In the genomic region with DNA sequence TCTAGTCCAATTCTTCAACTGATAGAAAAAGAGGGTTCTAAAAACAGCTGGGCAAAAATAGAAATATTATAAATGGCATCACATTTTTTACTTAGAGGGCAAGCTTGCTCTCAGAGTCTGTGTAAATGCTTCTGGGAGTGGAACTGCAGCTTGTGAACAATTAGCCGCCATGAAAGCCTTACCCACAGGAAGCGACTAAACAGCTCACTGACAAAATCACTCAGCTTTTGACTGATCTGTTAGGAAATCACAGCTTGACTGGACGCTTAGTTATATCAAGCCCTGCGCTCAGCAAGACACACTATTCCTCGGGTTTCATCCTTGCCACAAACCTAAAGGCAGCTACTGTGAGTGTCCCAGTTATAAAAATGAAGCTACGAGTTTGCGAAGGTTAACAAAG, we compare ENCODE assay signal across 24 mouse cellular contexts. TPM values are rescaled to one million over a fixed set of nuclear protein-coding genes. Genes with fewer than 3 reads are reported as not detected.
DNase-seq lines count a peak whose midpoint lies in the region; ATAC-seq lines count a peak whose summit lies in the region.
"Had no signal": no experiment of that assay in that cellular context is flagged by ENCODE, and none has a peak within 500 bp of the region (broad histone marks: within the 10 kb centered on the region; RNA-seq: fewer than 3 reads in every experiment).

No protein-coding gene starts in this region.

- H3K4me1 ChIP-seq in heart, embryonic 15.5 days (replicated peaks) = peaks cover 5% of the 10 kb centered on the region
- H3K4me1 ChIP-seq in midbrain, embryonic 13.5 days (replicated peaks) = peaks cover 8% of the 10 kb centered on the region
- H3K4me1 ChIP-seq in midbrain, embryonic 10.5 days = peaks cover 3% of the 10 kb centered on the region; the same call in 1 of the 2 replicates
- peaks cover 3% of the 10 kb centered on the region; the same call in 1 of the 2 replicates for H3K4me1 ChIP-seq in midbrain, embryonic 15.5 days
- H3K4me1 ChIP-seq: midbrain, embryonic 12.5 days had no signal

- H3K27ac ChIP-seq in heart, embryonic 15.5 days = 0 out of 2 replicates have a peak overlapping the region, but pooled peaks have one; percentile 26
- peak overlapping the region; percentile 53; the same call in 1 of the 2 replicates for H3K27ac ChIP-seq in midbrain, embryonic 13.5 days
- H3K27ac ChIP-seq in midbrain, embryonic 10.5 days (replicated peaks) = no peak overlapping the region
- H3K27ac ChIP-seq in midbrain, embryonic 15.5 days = peak overlapping the region; percentile 55; the same call in 1 of the 2 replicates
- H3K27ac ChIP-seq: heart, embryonic 13.5 days; kidney, embryonic 15.5 days; midbrain, embryonic 12.5 days had no signal

- peak; percentile 21 for DNase-seq in embryo, embryonic 10.5 days (ENCODE audit: low spot score)
- no peak for DNase-seq in embryo, embryonic 9.5 days (ENCODE audit: extremely low spot score)
- DNase-seq in heart, postnatal 25 days (ENCODE audit: low spot score) = no peak
- no peak for DNase-seq in midbrain, embryonic 10.5 days (ENCODE audit: low spot score)
- DNase-seq in adrenal gland, postnatal 14 days = no peak
- DNase-seq: adrenal gland, adult 2 months; cerebellum, adult 11-12 months; left cerebral cortex, postnatal 4 days; lung, adult 18-20 months; lung, postnatal 4 days; thymus, postnatal 4 days had no signal

- H3K9me3 ChIP-seq in heart, embryonic 15.5 days (replicated peaks) = no peaks in the 10 kb centered on the region
- H3K9me3 ChIP-seq in midbrain, embryonic 13.5 days = no peaks in the 10 kb centered on the region
- no peaks in the 10 kb centered on the region for H3K9me3 ChIP-seq in midbrain, embryonic 10.5 days (replicated peaks)
- no peaks in the 10 kb centered on the region for H3K9me3 ChIP-seq in midbrain, embryonic 15.5 days
- H3K9me3 ChIP-seq: G1E; heart, embryonic 13.5 days; kidney, embryonic 15.5 days; midbrain, embryonic 12.5 days had no signal

- no peak overlapping the region for H3K4me2 ChIP-seq in heart, embryonic 15.5 days
- no peak overlapping the region for H3K4me2 ChIP-seq in midbrain, embryonic 13.5 days (replicated peaks)
- H3K4me2 ChIP-seq in midbrain, embryonic 15.5 days = no peak overlapping the region
- H3K4me2 ChIP-seq: heart, embryonic 13.5 days; kidney, embryonic 15.5 days; midbrain, embryonic 12.5 days had no signal

- no peaks in the 10 kb centered on the region for H3K27me3 ChIP-seq in heart, embryonic 15.5 days
- no peaks in the 10 kb centered on the region for H3K27me3 ChIP-seq in midbrain, embryonic 13.5 days
- H3K27me3 ChIP-seq in midbrain, embryonic 10.5 days (ENCODE audit: low read depth, poor library complexity, severe bottlenecking) = no peaks in the 10 kb centered on the region
- H3K27me3 ChIP-seq in midbrain, embryonic 15.5 days (replicated peaks) = no peaks in the 10 kb centered on the region
- H3K27me3 ChIP-seq: kidney, embryonic 15.5 days; midbrain, embryonic 12.5 days had no signal

- no peak overlapping the region for H3K4me3 ChIP-seq in heart, embryonic 15.5 days
- no peak overlapping the region for H3K4me3 ChIP-seq in midbrain, embryonic 13.5 days (replicated peaks)
- no peak overlapping the region for H3K4me3 ChIP-seq in midbrain, embryonic 10.5 days
- no peak overlapping the region for H3K4me3 ChIP-seq in midbrain, embryonic 15.5 days
- H3K4me3 ChIP-seq: heart, embryonic 13.5 days; kidney, embryonic 15.5 days; midbrain, embryonic 12.5 days had no signal

- intact Hi-C loops in heart, postnatal 25 days (cut with DNase I) = no loop called here

- 48% methylated on average over 7 of the region's 7 CpGs for WGBS in heart, embryonic 15.5 days
- 46% methylated on average over 7 of the region's 7 CpGs for WGBS in midbrain, embryonic 13.5 days
- whole genome bisulfite sequencing in midbrain, embryonic 10.5 days = 63% methylated on average over 7 of the region's 7 CpGs
- WGBS in midbrain, embryonic 15.5 days = 43% methylated on average over 7 of the region's 7 CpGs

- H3K9ac ChIP-seq in heart, embryonic 15.5 days = no peak overlapping the region
- no peak overlapping the region for H3K9ac ChIP-seq in midbrain, embryonic 13.5 days (replicated peaks)
- H3K9ac ChIP-seq in midbrain, embryonic 15.5 days = no peak overlapping the region
- H3K9ac ChIP-seq: heart, embryonic 13.5 days; kidney, embryonic 15.5 days; midbrain, embryonic 12.5 days had no signal

- ATAC-seq in heart, embryonic 15.5 days (replicated peaks; ENCODE audit: insufficient number of reproducible peaks, insufficient read depth, low FRiP score, low read depth) = no peak
- ATAC-seq in midbrain, embryonic 13.5 days = no peak
- no peak for ATAC-seq in midbrain, embryonic 15.5 days (replicated peaks)
- ATAC-seq: CD4-positive, CD25-positive, alpha-beta regulatory T cell, adult 4 months; intestine, embryonic 16.5 days had no signal

- H3K36me3 ChIP-seq in heart, embryonic 15.5 days = no peaks in the 10 kb centered on the region
- no peaks in the 10 kb centered on the region for H3K36me3 ChIP-seq in midbrain, embryonic 13.5 days
- H3K36me3 ChIP-seq in midbrain, embryonic 10.5 days = no peaks in the 10 kb centered on the region
- H3K36me3 ChIP-seq in midbrain, embryonic 15.5 days (replicated peaks) = no peaks in the 10 kb centered on the region
- H3K36me3 ChIP-seq: G1E; heart, embryonic 13.5 days; kidney, embryonic 15.5 days; midbrain, embryonic 12.5 days had no signal

RNA-seq across cellular contexts. Expression of gene Ephb3, which starts 17.0 kb away (rescaled TPM):
- polyA plus RNA-seq in heart, embryonic 15.5 days (2015; fragmentation: Nextera tagmentation; extraction: Ambion mirVana) = 12.1 and 15.3 TPM in 2 replicates
- total RNA-seq in heart, postnatal 25 days (2021) = 1 to 10 TPM; 5.4 to 6.2 TPM
- 14.8 and 19.4 TPM in 2 replicates for polyA plus RNA-seq in midbrain, embryonic 13.5 days (2015; fragmentation: Nextera tagmentation; extraction: Ambion mirVana)
- 14.6 and 15.7 TPM in 2 replicates for polyA plus RNA-seq in midbrain, embryonic 10.5 days (2016; fragmentation: Nextera tagmentation; extraction: Ambion mirVana)
- polyA plus RNA-seq in midbrain, embryonic 15.5 days (2015; fragmentation: Nextera tagmentation; extraction: Ambion mirVana) = 12.2 and 14.0 TPM in 2 replicates
- total RNA-seq in adrenal gland, postnatal 14 days (2021) = 2.0 and 2.8 TPM in 2 replicates
- polyA plus RNA-seq: CD4-positive, CD25-positive, alpha-beta regulatory T cell, adult 4 months; G1E had no signal

RNA-seq across cellular contexts. Expression of gene Teddm3, which starts 33.8 kb away (rescaled TPM):
- not detected in 2 replicates for polyA plus RNA-seq in heart, embryonic 15.5 days (2015; fragmentation: Nextera tagmentation; extraction: Ambion mirVana)
- not detected for total RNA-seq in heart, postnatal 25 days (2021)
- polyA plus RNA-seq in midbrain, embryonic 13.5 days (2015; fragmentation: Nextera tagmentation; extraction: Ambion mirVana) = not detected in 2 replicates
- not detected in 2 replicates for polyA plus RNA-seq in midbrain, embryonic 10.5 days (2016; fragmentation: Nextera tagmentation; extraction: Ambion mirVana)
- not detected in 2 replicates for polyA plus RNA-seq in midbrain, embryonic 15.5 days (2015; fragmentation: Nextera tagmentation; extraction: Ambion mirVana)
- not detected in 2 replicates for total RNA-seq in adrenal gland, postnatal 14 days (2021)
- total RNA-seq: adrenal gland, adult 2 months; hematopoietic stem cell, adult 5-6 weeks; liver, adult 2 months had no signal
- polyA plus RNA-seq: G1E; gonadal fat pad, adult 2 months; heart, embryonic 13.5 days; kidney, embryonic 15.5 days; liver, adult 2 months; midbrain, embryonic 12.5 days; neural tube, embryonic 11.5 days had no signal
